Mouse (Mus musculus) midbrain, embryonic 16.5 days (tissue): ENCODE measurements around the gene Cryaa. TPM values are rescaled to one million over a fixed set of nuclear protein-coding genes. Genes with fewer than 3 reads are reported as not detected.
"Not testable (repeated sequence)": the region's sequence is repeated elsewhere in the genome, so short reads cannot be mapped to it uniquely, and the experiment has no call there.

Source experiments
- ATAC-seq: fragments of 200-750 bp; cut with Nextera tagmentation; 2 replicates; pipeline ENCODE4 v1.8.0; 2017; ENCODE audit warnings: moderate TSS enrichment
- H3K27ac ChIP-seq: fragments of 300-500 bp; sonication (generic); 2 replicates; pipeline ENCODE4 v1.5.1; 2014; ENCODE audit warnings: mild to moderate bottlenecking, low read length, mixed read lengths
- H3K27me3 ChIP-seq: fragments of 300-500 bp; sonication (generic); 2 replicates; pipeline ENCODE4 v1.6.1; 2014; ENCODE audit warnings: low read depth, low read length, mixed read lengths; ENCODE audit not compliant: control insufficient read depth, insufficient read depth
- H3K36me3 ChIP-seq: fragments of 300-500 bp; sonication (generic); 2 replicates; pipeline ENCODE4 v1.6.1; 2014; ENCODE audit warnings: mild to moderate bottlenecking, low read length, moderate library complexity, mixed read lengths; ENCODE audit not compliant: control insufficient read depth, insufficient read depth
- H3K4me1 ChIP-seq: fragments of 300-500 bp; sonication (generic); 2 replicates; pipeline ENCODE4 v1.6.1; 2014; ENCODE audit warnings: mild to moderate bottlenecking, low read length, mixed read lengths; ENCODE audit not compliant: control insufficient read depth, insufficient read depth
- H3K4me2 ChIP-seq: fragments of 300-500 bp; sonication (generic); 2 replicates; pipeline ENCODE4 v1.6.1; 2014; ENCODE audit warnings: mild to moderate bottlenecking, low read length, mixed read lengths
- H3K4me3 ChIP-seq: fragments of 300-500 bp; sonication (generic); 2 replicates; pipeline ENCODE4 v1.5.1; 2014; ENCODE audit warnings: low read depth, mild to moderate bottlenecking, low read length, moderate library complexity, mixed read lengths
- H3K9ac ChIP-seq: fragments of 300-500 bp; sonication (generic); 2 replicates; pipeline ENCODE4 v1.6.1; 2014; ENCODE audit warnings: low read depth, low read length, mixed read lengths
- H3K9me3 ChIP-seq: fragments of 300-500 bp; sonication (generic); replicated peaks from 2 replicates; pipeline ENCODE4 v1.6.1; 2014; ENCODE audit warnings: mild to moderate bottlenecking, low read length, mixed read lengths; ENCODE audit not compliant: control insufficient read depth, poor library complexity, severe bottlenecking
- WGBS: fragments of 180-500 bp; shearing (Covaris S2); extraction: QIAGEN DNeasy Blood & Tissue Kit; methylation state at CpG from one replicate; pipeline ENCODE4 v1.1.7; 2014; 5-methylcytosine and 5-hydroxymethylcytosine counted together
- polyA plus RNA-seq: library from polyadenylated mRNA; unstranded; fragments of >200 nt; fragmentation: Nextera tagmentation; extraction: Ambion mirVana; gene quantifications from 2 replicates; pipeline ENCODE4 v1.2.1, GENCODE M21; 2015

Gene Cryaa
- polyA plus RNA-seq, 1 experiment from 2014 or later = 0.25 TPM

DNA sequence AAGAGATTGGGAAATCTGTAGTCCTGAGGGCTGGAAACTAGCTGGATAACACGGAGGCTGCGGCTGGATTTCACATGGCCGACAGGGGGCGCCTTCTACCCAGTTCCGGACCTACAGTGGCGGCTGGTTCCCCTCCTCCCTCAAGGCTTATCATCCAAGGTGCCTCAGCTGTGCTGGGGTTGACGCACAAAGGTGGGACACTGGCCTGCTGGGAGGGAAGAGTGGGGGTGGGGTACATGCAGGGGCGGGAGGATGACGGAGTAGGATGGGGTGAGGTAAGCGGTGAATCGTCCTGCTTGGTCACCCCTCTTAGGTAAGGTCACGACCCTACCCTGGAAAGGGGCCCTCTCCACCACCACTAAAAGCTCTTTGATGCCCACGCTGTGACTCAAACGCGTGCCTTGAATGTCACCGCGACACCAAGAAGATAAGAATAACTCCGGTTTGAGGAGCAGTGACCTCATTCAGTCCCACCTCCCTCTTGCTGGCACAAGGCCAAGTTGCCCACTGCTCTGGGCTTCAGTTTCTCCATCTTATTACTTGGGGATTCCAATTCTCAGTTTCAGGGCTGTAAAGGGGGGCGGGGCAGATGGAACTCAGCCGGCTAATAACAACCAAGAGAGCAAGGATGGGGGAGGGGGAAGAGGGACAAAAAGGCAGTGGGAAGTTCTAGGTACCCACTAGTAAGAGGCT lies 15.9 kb downstream of the Cryaa start:
- H3K36me3 ChIP-seq = no peaks in the 10 kb centered on the region
- no peaks in the 10 kb centered on the region for H3K27me3 ChIP-seq
- no peaks in the 10 kb centered on the region for H3K4me1 ChIP-seq
- 5% methylated on average over 20 of the region's 20 CpGs for WGBS
- H3K9me3 ChIP-seq = no peaks in the 10 kb centered on the region
- H3K9ac ChIP-seq = no peak overlapping the region
- H3K4me2 ChIP-seq = peak overlapping the region; percentile 24
- H3K4me3 ChIP-seq = no peak overlapping the region
- no peak overlapping the region for H3K27ac ChIP-seq
- no peak; the same call in 1 of the 2 replicates for ATAC-seq

DNA sequence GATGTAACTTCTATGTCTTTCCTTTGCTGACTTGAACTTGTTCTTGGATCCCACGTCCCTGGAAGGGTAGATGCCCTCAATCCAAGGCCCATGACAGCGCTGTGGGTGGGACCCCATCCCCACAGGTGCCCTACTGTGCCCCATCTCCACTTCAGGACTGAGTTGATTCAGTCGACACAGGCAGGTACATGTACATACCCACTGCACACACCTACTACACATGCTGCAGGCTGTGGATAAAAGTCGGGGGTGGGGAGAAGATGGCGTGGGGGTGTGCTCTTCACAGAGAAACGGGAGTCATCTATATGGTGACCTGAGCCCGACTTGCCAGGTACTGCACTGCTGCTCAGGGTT lies 16.4 kb downstream of the Cryaa start:
- Histone ChIP-seq H3K4me2 (no peak overlapping the region), H3K4me3 (no peak overlapping the region), H3K4me1 (peaks cover 2% of the 10 kb centered on the region; the same call in 1 of the 2 replicates), H3K36me3 (no peaks in the 10 kb centered on the region), H3K27me3 (no peaks in the 10 kb centered on the region), H3K27ac (no peak overlapping the region), H3K9me3 (no peaks in the 10 kb centered on the region), H3K9ac (no peak overlapping the region)
- no peak for ATAC-seq
- 74% methylated on average over 7 of the region's 7 CpGs for WGBS

DNA sequence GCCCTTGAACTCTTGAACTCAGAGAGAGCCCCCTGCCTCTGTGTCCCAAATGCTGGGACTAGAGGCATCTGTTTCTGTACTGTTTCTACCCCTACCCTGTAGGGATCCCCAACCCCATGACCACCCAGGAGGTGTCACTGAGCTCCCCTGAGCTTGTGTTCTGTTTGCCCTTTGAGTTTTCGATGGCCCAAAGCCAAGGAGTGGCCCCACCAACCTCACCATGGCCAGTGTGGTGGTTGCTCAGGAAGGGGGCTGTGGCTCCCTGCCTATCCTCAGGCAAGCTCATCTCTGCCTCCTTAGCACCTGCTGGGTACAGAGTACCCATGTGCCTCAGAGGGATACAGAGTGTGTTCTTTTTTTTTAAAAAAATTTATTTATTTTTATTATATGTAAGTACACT lies 17.3 kb downstream of the Cryaa start:
- H3K27me3 ChIP-seq = no peaks in the 10 kb centered on the region
- no peak for ATAC-seq
- WGBS = 74% methylated on average over 1 of the region's 1 CpGs
- no peak overlapping the region for H3K4me2 ChIP-seq
- H3K4me1 ChIP-seq = peaks cover 2% of the 10 kb centered on the region; the same call in 1 of the 2 replicates
- no peak overlapping the region for H3K9ac ChIP-seq
- no peaks in the 10 kb centered on the region for H3K9me3 ChIP-seq
- no peak overlapping the region for H3K27ac ChIP-seq
- no peak overlapping the region for H3K4me3 ChIP-seq
- no peaks in the 10 kb centered on the region for H3K36me3 ChIP-seq

DNA sequence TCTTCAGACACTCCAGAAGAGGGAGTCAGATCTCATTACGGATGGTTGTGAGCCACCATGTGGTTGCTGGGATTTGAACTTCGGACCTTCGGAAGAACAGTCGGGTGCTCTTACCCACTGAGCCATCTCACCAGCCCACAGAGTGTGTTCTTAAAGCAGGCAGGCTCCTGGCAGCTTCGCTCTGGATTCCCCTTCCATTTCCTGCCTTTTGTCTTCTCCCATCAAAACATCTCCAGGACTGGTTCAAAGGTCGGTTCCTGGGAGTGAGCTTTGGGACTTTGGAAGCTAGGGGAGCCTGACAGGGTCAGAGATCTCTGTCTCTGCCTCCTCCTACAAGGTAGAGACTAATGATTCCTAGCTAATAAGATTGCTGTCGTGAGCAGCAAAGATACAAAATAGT lies 17.7 kb downstream of the Cryaa start:
- not testable (repeated sequence) for H3K27ac ChIP-seq, H3K36me3 ChIP-seq, H3K4me1 ChIP-seq, H3K9me3 ChIP-seq, H3K4me3 ChIP-seq, H3K9ac ChIP-seq, H3K4me2 ChIP-seq, H3K27me3 ChIP-seq, ATAC-seq
- 83% methylated on average over 3 of the region's 7 CpGs for WGBS

DNA sequence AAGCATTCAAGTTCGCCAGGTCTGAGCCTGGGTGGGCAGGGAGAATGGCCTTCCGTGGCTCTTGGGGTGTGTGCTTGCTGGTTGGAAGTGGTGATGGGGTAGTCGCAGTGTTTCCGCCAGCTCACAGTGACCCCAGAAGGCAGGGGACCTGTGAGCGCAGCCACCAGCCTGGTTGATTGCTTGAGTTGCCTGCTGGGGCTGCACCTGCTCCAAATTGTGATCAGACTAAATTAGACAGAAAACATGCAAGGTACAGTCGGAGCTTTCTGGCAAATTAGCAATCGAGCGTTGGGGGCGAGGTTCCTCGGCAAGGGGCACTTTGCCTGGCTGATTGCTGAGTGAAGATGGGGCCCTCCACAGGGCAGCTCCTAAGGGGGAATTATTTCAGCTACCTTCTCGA lies 20.7 kb downstream of the Cryaa start:
- ATAC-seq = no peak
- Histone ChIP-seq H3K4me1 (peaks cover 2% of the 10 kb centered on the region; the same call in 1 of the 2 replicates), H3K27ac (no peak overlapping the region; the same call in 1 of the 2 replicates), H3K9me3 (no peaks in the 10 kb centered on the region), H3K36me3 (no peaks in the 10 kb centered on the region), H3K27me3 (no peaks in the 10 kb centered on the region), H3K4me3 (no peak overlapping the region), H3K9ac (no peak overlapping the region), H3K4me2 (no peak overlapping the region)
- WGBS = 50% methylated on average over 11 of the region's 11 CpGs

DNA sequence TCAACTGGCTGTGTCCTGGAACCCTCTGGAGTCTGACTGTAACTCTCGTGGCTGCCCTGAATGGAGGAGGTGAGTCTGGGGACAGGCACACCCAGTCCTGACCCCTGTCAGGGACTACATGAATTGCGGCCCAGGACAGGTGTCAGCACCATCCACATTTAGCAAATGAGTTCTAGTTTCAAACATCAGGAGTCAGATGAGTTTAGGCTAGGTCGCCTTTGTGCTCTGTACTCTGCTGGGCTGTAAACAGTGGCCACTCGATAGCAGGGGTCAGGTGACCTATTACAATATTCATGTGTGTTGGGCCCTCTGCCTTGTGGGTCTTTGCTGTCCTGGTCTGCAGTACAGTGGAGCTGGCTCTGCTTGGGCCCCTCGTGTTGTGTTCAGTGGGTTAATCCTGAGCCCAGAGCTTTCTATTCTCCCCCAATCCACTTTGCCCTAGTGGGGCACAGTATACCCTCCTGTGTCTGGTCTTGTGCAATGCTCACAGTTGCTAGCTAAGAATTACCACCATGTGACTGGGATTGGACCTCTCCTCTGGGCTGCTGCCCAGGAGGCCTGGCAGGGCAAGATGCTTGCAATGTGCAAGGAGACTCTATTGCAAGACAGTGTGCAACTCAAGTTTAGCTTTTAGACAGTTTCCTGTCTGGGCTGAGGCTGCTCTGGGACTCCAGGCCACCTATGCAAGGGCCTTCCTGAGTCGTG lies 25.8 kb downstream of the Cryaa start:
- H3K27ac ChIP-seq = no peak overlapping the region
- no peaks in the 10 kb centered on the region for H3K9me3 ChIP-seq
- no peak overlapping the region for H3K4me3 ChIP-seq
- no peak overlapping the region for H3K4me2 ChIP-seq
- no peaks in the 10 kb centered on the region for H3K27me3 ChIP-seq
- no peak for ATAC-seq
- H3K9ac ChIP-seq = no peak overlapping the region
- no peaks in the 10 kb centered on the region for H3K36me3 ChIP-seq
- H3K4me1 ChIP-seq = peaks cover 2% of the 10 kb centered on the region; the same call in 1 of the 2 replicates
- WGBS = 79% methylated on average over 6 of the region's 6 CpGs

DNA sequence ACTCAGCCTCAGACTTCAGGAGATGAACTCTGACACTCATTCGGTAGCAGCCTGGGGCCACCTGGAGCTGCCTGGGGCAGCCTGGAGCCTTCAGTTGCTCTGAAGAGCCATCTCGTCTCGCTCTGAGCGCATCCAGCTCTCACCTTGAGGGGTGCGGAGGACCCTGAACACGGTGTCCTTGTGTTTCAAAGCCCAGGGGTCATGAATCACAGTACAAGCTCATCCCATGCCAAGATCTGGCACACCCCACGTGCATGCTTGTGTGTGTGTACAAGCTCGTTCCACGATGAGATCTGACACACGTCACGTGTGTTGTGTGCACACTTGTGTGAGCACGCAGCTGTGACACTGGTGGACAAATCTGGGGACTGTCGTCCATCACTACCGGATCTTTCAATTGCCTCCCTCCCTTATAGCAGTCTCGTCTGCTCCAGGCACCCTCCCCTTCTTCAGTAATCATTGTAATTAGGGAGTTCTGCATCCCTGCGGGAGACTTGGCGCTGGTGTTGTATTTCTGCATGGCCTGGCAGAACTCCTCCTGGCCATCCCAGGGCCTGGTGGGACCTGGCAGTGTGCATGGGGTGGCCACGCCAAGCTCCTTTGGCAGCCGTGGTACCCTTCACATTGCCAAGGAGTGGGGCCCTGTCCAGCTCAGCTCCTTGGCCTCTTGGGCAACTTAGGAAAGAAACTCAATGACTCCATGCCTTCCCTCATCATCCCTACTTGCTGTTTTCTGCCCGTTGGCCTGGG lies 27.8 kb downstream of the Cryaa start:
- H3K4me3 ChIP-seq = no peak overlapping the region
- no peak for ATAC-seq
- H3K4me2 ChIP-seq = no peak overlapping the region
- H3K27ac ChIP-seq = no peak overlapping the region
- no peaks in the 10 kb centered on the region for H3K4me1 ChIP-seq
- H3K36me3 ChIP-seq = no peaks in the 10 kb centered on the region
- no peaks in the 10 kb centered on the region for H3K9me3 ChIP-seq
- no peak overlapping the region for H3K9ac ChIP-seq
- 69% methylated on average over 20 of the region's 20 CpGs for WGBS
- H3K27me3 ChIP-seq = no peaks in the 10 kb centered on the region

DNA sequence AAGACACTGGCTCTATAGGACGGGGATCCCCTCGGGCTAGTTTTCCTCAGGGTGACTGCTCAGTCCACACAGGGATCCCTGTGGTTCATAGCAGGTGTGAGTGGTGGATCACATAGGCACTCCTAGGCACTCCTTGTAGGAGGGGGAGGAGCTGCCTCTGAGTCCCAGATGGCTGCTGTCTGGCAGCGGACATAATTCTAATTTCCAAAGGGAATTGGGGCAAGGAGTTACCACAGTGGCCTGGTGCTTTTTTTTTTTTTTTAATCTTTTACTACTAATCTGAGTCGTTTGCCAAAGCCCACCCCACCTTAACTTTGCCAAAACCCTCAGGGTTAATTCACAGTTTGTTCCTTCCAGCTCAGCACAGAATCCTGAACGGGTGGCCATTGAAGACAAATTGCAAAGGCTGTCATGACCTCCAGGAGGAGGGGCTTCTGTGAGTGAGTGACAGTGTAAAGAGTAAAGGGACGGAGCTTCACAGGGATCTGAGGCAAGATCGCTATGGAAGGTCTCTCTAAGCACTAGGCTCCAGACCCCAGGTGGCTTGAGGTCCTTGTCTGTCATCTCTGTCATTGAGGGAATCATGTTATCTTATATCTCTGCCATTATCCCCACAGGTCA lies 31.6 kb downstream of the Cryaa start:
- H3K9ac ChIP-seq = no peak overlapping the region
- no peak overlapping the region for H3K4me2 ChIP-seq
- H3K4me3 ChIP-seq = no peak overlapping the region
- H3K4me1 ChIP-seq = no peaks in the 10 kb centered on the region
- WGBS = 52% methylated on average over 7 of the region's 7 CpGs
- no peaks in the 10 kb centered on the region for H3K9me3 ChIP-seq
- H3K27ac ChIP-seq = no peak overlapping the region
- ATAC-seq = no peak
- no peaks in the 10 kb centered on the region for H3K36me3 ChIP-seq
- no peaks in the 10 kb centered on the region for H3K27me3 ChIP-seq
